Mouse (Mus musculus) hindbrain, embryonic 13.5 days (tissue): ENCODE measurements around the gene Astn2. TPM values are rescaled to one million over a fixed set of nuclear protein-coding genes. Genes with fewer than 3 reads are reported as not detected.

Source experiments
- ATAC-seq: fragments of 200-750 bp; cut with Nextera tagmentation; 2 replicates; pipeline ENCODE4 v1.8.0; 2017; ENCODE audit warnings: moderate TSS enrichment; ENCODE audit not compliant: low FRiP score
- H3K27ac ChIP-seq: fragments of 300-500 bp; sonication (generic); 2 replicates; pipeline ENCODE4 v1.5.1; 2015; ENCODE audit warnings: inconsistent platforms, mild to moderate bottlenecking, moderate library complexity
- H3K27me3 ChIP-seq: fragments of 300-500 bp; sonication (generic); 2 replicates; pipeline ENCODE4 v1.6.1; 2015; ENCODE audit warnings: mild to moderate bottlenecking, inconsistent platforms
- H3K36me3 ChIP-seq: fragments of 300-500 bp; sonication (generic); 2 replicates; pipeline ENCODE4 v1.6.1; 2015; ENCODE audit warnings: mild to moderate bottlenecking, inconsistent platforms
- H3K4me1 ChIP-seq: fragments of 300-500 bp; sonication (generic); replicated peaks from 2 replicates; pipeline ENCODE4 v1.6.1; 2015; ENCODE audit warnings: inconsistent platforms
- H3K4me2 ChIP-seq: fragments of 300-500 bp; sonication (generic); 2 replicates; pipeline ENCODE4 v1.6.1; 2015; ENCODE audit warnings: inconsistent platforms, mild to moderate bottlenecking, moderate library complexity
- H3K4me3 ChIP-seq: fragments of 300-500 bp; sonication (generic); 2 replicates; pipeline ENCODE4 v1.5.1; 2015; ENCODE audit warnings: mild to moderate bottlenecking, inconsistent platforms
- H3K9ac ChIP-seq: fragments of 300-500 bp; sonication (generic); 2 replicates; pipeline ENCODE4 v1.6.1; 2015; ENCODE audit warnings: mild to moderate bottlenecking, inconsistent platforms
- H3K9me3 ChIP-seq: fragments of 300-500 bp; sonication (generic); 2 replicates; pipeline ENCODE4 v1.6.1; 2016; ENCODE audit warnings: inconsistent platforms
- WGBS: fragments of 180-500 bp; shearing (Covaris S2); methylation state at CpG from one replicate; pipeline ENCODE4 v1.1.7; 2015; 5-methylcytosine and 5-hydroxymethylcytosine counted together
- polyA plus RNA-seq: library from polyadenylated mRNA; unstranded; fragments of >200 nt; fragmentation: Nextera tagmentation; extraction: Ambion mirVana; gene quantifications from 2 replicates; pipeline ENCODE4 v1.2.1, GENCODE M21; 2015

Gene Astn2
- polyA plus RNA-seq, 1 experiment from 2014 or later: 2.9 TPM

DNA sequence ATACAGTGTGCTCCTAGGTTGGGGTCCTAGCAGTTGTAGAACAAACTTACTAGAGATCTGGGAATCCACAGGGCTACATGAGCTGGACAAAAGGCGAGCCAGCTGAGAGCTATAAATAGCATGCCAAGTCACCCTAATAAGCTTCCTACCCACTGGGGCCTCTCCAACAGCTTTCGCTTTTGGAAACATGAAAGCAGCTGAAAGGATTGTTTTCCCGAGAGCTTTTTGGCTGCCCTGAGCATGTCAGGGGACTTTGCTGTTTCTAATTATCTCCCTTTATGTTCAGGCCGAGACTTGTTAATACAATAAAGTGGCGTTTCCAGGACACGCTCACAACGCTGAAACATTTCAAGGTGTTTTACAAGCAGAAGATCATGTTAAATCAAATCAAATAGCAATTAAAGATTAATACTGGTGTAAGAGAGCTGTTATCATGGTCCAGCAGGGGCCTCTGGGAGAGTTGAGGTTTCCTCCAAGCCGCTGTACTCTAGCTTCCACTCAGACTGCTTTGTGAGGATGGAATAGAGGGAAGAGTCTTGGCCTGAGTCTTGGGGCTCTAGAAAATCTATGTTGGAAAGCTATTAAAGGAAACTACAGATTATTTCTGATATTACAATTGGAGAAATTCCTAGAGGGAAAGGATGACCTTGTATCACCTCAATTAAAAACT, 378.9 kb downstream of the Astn2 start:
- Histone ChIP-seq H3K4me3 (no peak overlapping the region), H3K36me3 (no peaks in the 10 kb centered on the region), H3K9me3 (no peaks in the 10 kb centered on the region), H3K4me2 (no peak overlapping the region), H3K27ac (peak overlapping the region; percentile 18; the same call in 1 of the 2 replicates), H3K4me1 (peaks cover 7% of the 10 kb centered on the region), H3K27me3 (no peaks in the 10 kb centered on the region), H3K9ac (no peak overlapping the region)
- WGBS: 15% methylated on average over 8 of the region's 8 CpGs
- 0 out of 2 replicates have a peak, but pooled peaks have one; percentile 71 for ATAC-seq

DNA sequence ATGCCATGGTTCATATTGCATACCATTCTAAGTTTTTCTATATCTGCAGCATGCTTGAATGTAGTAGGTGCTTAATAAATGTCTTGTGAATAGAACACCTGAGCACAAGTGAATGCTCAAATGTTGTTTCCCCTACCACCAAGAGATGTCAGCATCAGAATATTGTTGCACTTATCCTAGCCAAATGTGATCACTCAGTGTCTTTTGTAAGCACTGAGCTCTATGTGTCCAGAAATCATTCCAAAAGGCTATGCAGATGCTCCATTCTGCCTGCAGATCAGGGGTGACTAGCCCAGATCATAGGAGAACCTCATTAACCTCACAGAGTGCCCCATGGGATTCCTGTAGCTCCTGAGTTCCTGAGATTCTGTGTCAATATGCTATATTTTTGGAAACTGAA, 401.5 kb downstream of the Astn2 start:
- no peak overlapping the region for H3K4me3 ChIP-seq
- H3K27ac ChIP-seq: no peak overlapping the region
- no peak overlapping the region for H3K4me2 ChIP-seq
- H3K9ac ChIP-seq: no peak overlapping the region
- no peaks in the 10 kb centered on the region for H3K27me3 ChIP-seq
- H3K9me3 ChIP-seq: no peaks in the 10 kb centered on the region
- H3K4me1 ChIP-seq: no peaks in the 10 kb centered on the region
- ATAC-seq: no peak
- no peaks in the 10 kb centered on the region for H3K36me3 ChIP-seq

DNA sequence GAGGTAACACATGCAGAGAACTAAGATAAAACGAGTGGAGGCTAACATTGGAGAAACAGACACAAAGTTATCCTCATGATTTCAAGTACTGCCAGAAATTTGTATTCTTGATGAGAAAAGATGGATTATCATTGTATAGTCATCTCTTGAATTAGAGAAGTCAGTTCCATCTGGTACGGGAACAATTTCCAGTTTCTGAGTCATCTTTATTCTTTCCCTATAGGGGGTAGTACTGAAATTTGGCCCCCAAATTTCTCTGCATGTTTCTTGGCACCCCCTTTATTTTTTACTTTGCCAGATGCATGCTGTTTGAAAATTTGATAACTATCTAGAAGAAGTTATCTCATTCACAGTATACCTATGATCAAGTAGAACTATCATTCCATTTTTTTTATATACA, 420.8 kb downstream of the Astn2 start:
- H3K4me3 ChIP-seq: no peak overlapping the region
- no peak overlapping the region for H3K4me2 ChIP-seq
- H3K27ac ChIP-seq: no peak overlapping the region
- H3K9ac ChIP-seq: no peak overlapping the region
- H3K27me3 ChIP-seq: no peaks in the 10 kb centered on the region
- 96% methylated on average over 2 of the region's 2 CpGs for WGBS
- H3K36me3 ChIP-seq: no peaks in the 10 kb centered on the region
- ATAC-seq: no peak
- H3K9me3 ChIP-seq: no peaks in the 10 kb centered on the region
- H3K4me1 ChIP-seq: no peaks in the 10 kb centered on the region

DNA sequence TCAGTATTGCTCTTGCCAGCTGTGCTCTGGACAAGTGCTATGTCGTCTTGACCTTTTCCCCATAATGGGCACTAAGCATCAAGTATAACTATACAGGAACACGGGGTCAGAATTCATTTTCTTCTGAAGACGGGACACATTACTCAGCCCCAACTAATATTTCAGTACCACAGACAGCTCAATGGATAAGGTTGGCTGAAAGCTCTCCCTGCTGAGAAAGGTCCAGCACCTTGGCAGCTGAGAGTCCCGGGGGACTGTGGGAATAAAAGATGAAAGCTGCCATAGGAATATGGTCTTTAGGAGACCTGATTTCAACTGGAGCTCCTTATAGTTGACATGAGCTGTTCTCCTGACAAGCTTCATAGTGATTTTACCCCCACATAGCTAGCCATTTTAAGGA, 421.5 kb downstream of the Astn2 start:
- no peaks in the 10 kb centered on the region for H3K4me1 ChIP-seq
- H3K4me2 ChIP-seq: no peak overlapping the region
- WGBS: 69% methylated on average over 4 of the region's 4 CpGs
- no peaks in the 10 kb centered on the region for H3K36me3 ChIP-seq
- H3K9ac ChIP-seq: no peak overlapping the region
- H3K4me3 ChIP-seq: no peak overlapping the region
- no peak overlapping the region for H3K27ac ChIP-seq
- ATAC-seq: no peak
- H3K27me3 ChIP-seq: no peaks in the 10 kb centered on the region
- no peaks in the 10 kb centered on the region for H3K9me3 ChIP-seq

DNA sequence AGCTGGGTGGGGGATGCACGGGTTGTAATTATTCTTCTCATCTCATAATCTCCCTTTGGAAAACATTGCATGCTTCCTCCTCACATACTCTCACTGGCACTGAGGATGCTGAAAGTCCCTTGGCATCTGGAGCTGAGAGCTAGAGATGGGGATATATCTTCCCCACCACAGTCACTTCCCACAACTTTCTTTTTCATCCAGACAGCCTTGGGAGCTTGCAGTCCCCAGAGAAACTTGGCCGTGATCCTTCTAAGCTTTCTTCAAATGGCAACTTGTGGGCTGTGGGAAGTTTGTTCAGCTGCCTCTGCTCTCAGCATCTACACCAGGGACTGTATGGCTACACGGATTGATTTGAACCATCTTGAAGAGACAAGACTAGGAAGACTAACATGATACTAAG, 428.2 kb downstream of the Astn2 start:
- no peak overlapping the region for H3K9ac ChIP-seq
- no peak overlapping the region for H3K4me2 ChIP-seq
- H3K4me3 ChIP-seq: no peak overlapping the region
- ATAC-seq: no peak
- H3K27me3 ChIP-seq: no peaks in the 10 kb centered on the region
- no peaks in the 10 kb centered on the region for H3K9me3 ChIP-seq
- H3K36me3 ChIP-seq: no peaks in the 10 kb centered on the region
- no peaks in the 10 kb centered on the region for H3K4me1 ChIP-seq
- no peak overlapping the region for H3K27ac ChIP-seq
- 86% methylated on average over 3 of the region's 3 CpGs for WGBS

DNA sequence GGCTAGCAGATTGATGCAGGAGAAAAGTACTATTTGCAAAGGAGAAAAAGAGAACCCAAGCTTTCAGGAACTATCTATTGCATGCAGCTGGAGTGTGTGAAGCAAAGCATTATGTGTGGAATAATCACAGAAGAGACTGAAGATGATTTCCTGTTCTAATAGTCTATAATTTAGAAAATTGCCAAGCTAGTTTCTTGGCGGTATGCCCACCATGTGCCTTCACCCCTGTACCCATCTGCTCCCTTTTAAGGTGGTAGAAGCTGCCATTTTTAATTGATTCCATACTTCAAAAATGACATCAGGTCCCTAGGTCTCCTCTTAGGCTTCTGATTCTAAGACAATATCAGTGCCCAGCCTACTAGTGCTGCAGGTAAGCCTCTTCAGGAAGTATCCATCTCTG, 432.0 kb downstream of the Astn2 start:
- no peak overlapping the region for H3K9ac ChIP-seq
- no peak overlapping the region for H3K4me2 ChIP-seq
- 86% methylated on average over 1 of the region's 1 CpGs for WGBS
- no peaks in the 10 kb centered on the region for H3K4me1 ChIP-seq
- H3K9me3 ChIP-seq: no peaks in the 10 kb centered on the region
- ATAC-seq: no peak
- no peaks in the 10 kb centered on the region for H3K36me3 ChIP-seq
- H3K4me3 ChIP-seq: no peak overlapping the region
- H3K27ac ChIP-seq: no peak overlapping the region
- H3K27me3 ChIP-seq: no peaks in the 10 kb centered on the region

DNA sequence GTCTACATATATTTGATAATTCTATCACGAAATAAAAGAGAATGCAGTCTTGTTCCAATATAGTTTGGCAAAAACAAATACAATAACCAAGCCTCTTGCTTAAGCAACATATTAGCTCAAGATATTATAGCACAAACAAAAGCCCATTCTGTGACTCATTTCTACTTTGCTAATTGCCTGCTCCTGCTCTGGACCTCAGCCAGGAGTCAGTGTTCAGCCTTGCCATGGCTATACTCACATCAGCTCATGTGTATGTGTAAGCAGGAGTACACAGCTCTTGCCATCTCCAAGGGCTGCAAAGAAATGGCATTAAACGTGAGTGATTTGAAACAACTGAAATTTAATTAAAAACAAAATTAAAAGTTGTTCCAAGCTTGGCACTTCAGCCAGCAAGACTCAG, 435.1 kb downstream of the Astn2 start:
- 68% methylated on average over 2 of the region's 2 CpGs for WGBS
- H3K4me1 ChIP-seq: no peaks in the 10 kb centered on the region
- no peaks in the 10 kb centered on the region for H3K27me3 ChIP-seq
- ATAC-seq: 0 out of 2 replicates have a peak, but pooled peaks have one; percentile 74
- H3K4me3 ChIP-seq: no peak overlapping the region
- H3K9ac ChIP-seq: no peak overlapping the region
- H3K27ac ChIP-seq: no peak overlapping the region
- no peaks in the 10 kb centered on the region for H3K36me3 ChIP-seq
- H3K9me3 ChIP-seq: no peaks in the 10 kb centered on the region
- no peak overlapping the region for H3K4me2 ChIP-seq

DNA sequence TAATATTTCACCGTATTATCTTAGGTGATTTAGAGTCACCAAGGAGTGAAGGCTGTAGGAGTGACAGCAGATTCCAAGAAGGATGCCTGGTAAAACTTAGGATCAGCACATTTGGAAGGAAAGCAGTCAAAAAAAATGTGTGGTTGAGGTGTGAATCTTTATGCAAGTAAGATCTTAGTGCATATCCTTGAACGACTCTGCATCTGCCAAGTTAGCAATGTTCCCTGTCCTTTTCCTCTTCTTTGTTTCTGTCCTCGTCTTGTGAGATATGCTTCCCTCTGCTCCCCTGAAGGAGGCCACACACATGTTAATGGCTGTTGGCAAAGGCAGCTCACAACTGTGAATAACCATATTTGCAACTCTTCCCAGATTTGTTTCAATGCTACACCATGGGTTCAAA, 439.8 kb downstream of the Astn2 start:
- Histone ChIP-seq H3K9me3 (no peaks in the 10 kb centered on the region), H3K27ac (no peak overlapping the region), H3K9ac (no peak overlapping the region), H3K4me3 (no peak overlapping the region), H3K27me3 (no peaks in the 10 kb centered on the region), H3K4me2 (no peak overlapping the region), H3K36me3 (no peaks in the 10 kb centered on the region), H3K4me1 (0 out of 2 replicates have a peak, but pooled peaks cover 1% of the 10 kb centered on the region)
- no peak for ATAC-seq
- 75% methylated on average over 3 of the region's 3 CpGs for WGBS

DNA sequence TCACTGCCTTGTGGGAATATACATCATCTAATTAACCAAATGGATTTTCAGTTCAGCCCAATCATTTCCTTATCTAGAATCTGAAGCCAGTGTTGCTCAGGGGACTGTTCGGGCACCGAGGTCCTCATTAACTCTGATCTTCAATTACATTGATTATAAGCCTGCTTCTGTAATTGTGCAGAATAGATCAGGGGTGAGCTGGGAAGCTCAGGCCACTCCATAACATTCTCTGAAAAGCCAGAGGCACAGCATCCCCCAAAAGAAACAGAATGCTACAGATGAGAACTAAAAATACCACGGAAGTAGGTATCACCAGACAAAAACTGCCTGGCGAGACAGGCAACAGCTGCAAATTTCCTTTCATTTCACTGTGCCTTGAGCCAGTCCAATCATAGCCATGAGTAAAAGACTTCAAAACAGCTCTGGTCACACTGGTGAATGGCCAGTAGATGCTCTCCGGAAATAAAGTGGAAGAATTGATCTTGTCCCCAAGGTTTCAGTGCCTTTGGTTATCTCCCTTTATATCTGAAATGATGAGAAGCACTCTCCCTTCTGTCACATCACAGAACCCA, 445.1 kb downstream of the Astn2 start:
- Histone ChIP-seq H3K4me1 (0 out of 2 replicates have a peak, but pooled peaks cover 7% of the 10 kb centered on the region), H3K36me3 (no peaks in the 10 kb centered on the region), H3K27ac (no peak overlapping the region; the same call in 1 of the 2 replicates), H3K9ac (no peak overlapping the region), H3K4me2 (no peak overlapping the region), H3K4me3 (no peak overlapping the region), H3K27me3 (no peaks in the 10 kb centered on the region), H3K9me3 (no peaks in the 10 kb centered on the region)
- no peak for ATAC-seq
- 71% methylated on average over 5 of the region's 5 CpGs for WGBS

DNA sequence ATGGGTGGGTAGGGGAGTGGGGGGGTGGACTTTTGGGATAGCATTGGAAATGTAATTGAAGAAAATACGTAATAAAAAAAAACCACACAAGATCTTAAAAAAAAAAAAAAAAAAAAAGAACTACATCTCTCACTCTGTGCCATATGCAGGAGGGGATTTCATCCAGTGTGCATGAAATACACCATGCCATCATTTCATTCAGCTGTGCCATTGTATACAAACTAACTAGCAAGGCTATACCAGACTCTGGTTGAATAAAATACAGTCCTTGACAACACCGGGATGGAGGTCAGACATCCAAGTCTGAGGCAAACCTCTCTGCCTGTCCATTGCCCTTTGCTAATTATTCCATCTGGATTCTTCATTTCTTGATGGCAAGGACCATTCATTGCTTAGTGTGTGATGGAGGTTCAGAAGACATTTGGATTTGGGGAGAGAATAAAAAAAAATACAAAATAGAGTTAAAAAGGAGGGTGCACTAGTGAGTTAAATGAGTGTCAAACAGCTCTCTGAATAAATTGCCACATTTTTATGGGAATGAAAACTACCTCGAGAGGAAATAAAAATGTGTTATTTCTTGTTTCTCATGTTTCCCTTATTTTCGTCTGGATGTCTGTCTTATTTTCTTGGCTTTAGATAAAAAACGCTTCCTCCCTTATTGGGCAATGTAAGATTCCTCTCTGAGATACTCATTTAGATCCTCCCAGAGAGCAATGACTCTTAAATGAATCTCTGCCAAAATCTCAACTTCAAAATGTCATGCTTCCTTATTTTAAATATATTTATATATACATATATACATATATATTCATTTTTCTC, 445.8 kb downstream of the Astn2 start:
- Histone ChIP-seq H3K4me2 (no peak overlapping the region), H3K27me3 (no peaks in the 10 kb centered on the region), H3K4me3 (no peak overlapping the region), H3K36me3 (no peaks in the 10 kb centered on the region), H3K9me3 (no peaks in the 10 kb centered on the region), H3K27ac (no peak overlapping the region), H3K9ac (no peak overlapping the region), H3K4me1 (0 out of 2 replicates have a peak, but pooled peaks cover 7% of the 10 kb centered on the region)
- WGBS: 92% methylated on average over 5 of the region's 5 CpGs
- ATAC-seq: no peak

DNA sequence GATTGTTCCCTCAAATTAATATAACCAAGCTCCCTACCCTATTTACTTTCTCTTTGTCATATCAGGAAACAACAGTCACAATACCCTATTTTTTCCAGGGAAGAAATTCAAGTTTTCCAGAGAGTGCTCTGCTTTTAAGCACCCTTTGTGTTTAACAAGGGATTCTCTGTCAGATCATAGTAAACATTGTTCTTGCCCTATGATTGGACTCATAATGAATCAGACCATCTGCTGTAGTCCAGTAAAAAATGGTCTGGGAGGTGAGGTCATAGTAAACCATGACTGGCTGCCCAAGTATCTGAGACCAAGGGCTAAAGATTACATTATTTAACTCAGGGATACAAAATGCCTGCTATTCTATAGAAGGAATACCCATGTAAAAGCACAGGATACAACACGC, 452.5 kb downstream of the Astn2 start:
- Histone ChIP-seq H3K9me3 (no peaks in the 10 kb centered on the region), H3K27ac (no peak overlapping the region), H3K9ac (no peak overlapping the region), H3K36me3 (no peaks in the 10 kb centered on the region), H3K4me2 (no peak overlapping the region), H3K4me1 (no peaks in the 10 kb centered on the region), H3K27me3 (no peaks in the 10 kb centered on the region), H3K4me3 (no peak overlapping the region)
- 88% methylated on average over 1 of the region's 1 CpGs for WGBS
- ATAC-seq: no peak

DNA sequence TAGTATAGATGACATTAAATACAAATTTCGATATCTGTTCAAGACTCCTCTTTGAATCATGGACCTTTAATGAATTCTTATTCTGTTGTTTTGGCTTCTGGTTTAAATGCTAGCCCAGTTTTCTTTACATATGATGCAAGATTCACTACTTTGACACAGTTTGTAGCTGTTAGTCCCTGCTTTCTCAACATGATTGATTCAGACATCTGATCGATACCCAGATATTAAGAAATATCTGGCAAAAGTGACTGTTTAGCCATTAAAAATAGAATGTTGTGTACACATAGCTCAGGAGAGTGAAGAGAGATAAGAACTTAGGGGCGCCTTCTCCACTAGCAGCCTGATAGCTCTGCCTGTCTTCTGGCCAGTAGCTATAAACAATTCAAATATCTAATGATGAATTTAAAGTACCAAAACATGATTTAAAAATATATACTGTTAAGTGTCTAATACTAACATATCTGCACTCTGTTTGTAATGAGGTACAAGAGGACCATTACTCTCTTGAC, 457.2 kb downstream of the Astn2 start:
- H3K27me3 ChIP-seq: no peaks in the 10 kb centered on the region
- ATAC-seq: no peak
- no peak overlapping the region for H3K9ac ChIP-seq
- H3K27ac ChIP-seq: no peak overlapping the region
- H3K4me1 ChIP-seq: no peaks in the 10 kb centered on the region
- no peak overlapping the region for H3K4me3 ChIP-seq
- H3K4me2 ChIP-seq: no peak overlapping the region
- H3K36me3 ChIP-seq: no peaks in the 10 kb centered on the region
- H3K9me3 ChIP-seq: no peaks in the 10 kb centered on the region
- WGBS: 96% methylated on average over 3 of the region's 3 CpGs
